Mouse (Mus musculus): Measurements from ENCODE around the gene Gm2696. TPM values are rescaled to one million over a fixed set of nuclear protein-coding genes. Genes with fewer than 3 reads are reported as not detected.

The Gm2696 gene
- total RNA-seq, 2 experiments from 2014 or later, result not detected

DNA sequence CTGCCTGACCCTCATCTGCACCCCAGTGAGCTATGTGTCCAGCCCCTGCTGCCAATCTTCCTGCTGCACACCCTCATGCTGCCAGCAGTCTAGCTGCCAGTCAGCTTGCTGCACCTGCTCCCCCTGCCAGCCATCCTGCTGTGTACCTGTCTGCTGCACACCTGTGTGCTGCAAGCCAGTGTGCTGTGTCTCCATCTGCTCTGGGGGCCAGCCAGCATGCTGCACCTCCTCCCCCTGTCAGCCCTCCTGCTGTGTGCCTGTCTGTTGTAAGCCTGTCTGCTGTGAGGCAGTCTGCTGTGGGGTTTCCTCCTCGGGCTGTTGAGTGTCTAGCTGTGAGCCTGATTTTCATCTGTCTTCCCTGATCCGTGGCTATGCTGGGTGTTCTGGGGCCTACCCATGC lies 32.5 kb downstream of the Gm2696 start:
- DNase-seq (ENCODE audit: low spot score in 2 of 2), result no peak

DNA sequence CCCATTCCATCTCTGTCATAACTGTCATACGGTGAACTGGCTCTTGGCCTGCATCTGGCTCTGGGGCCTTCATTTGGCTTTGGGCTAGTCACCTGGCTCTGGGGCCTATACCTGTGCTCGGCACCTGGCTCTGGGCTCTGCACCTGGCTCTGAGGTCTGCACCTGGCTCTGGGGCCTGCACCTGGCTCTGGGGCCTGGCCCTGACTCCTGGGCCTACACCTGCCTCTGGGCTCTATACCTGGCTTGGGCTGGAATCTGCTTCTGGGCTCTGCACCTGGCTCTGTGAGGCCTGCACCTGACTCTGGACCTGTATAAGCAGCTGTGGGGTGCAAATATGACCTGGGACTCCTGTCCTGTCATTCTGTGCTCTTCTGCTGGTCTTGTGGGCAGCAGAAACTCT lies 33.1 kb downstream of the Gm2696 start:
- no peak for DNase-seq (ENCODE audit: low spot score in 2 of 2)

DNA sequence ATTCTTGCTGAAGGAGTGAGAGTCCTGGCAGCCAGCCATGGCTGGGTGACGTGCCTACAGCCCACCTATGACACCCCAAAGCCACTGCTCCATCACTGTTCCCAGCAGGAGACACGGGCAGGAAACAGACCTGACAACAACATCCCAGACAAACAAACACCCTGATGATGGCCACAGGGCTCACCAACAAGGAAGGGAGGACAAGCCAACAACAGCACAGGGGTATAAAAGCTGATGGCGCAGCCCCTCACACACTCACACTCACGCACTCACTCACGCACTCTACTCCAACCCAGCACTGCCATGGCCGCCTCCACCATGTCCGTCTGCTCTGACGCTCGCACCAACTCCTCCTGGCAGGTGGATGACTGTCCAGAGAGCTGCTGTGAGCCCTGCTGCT lies 38.1 kb downstream of the Gm2696 start, which contains the start of gene Gm10318:
TSS of gene Gm10318 (plus strand) at position 301 of the 400 bp plus-strand sequence.
- DNase-seq (ENCODE audit: low spot score in 2 of 2), result no peak

DNA sequence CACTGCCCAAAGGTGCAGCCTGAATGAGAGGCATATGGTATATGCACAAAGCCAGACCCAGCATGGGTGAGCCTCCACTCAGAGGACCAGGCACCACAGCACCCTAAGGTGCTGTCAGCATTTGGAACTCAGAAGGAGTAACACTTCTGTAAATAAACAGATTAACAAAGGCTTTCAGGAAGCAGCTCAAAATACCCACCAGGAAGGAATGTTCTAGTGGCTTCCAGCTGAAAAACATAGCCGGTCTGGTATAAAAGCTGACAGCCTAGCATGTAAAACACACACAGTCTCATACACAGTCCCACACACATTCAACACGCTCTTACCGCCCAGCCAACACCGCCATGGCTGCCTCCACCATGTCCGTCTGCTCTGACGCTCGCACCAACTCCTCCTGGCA lies 47.2 kb downstream of the Gm2696 start, which contains the start of gene Gm3285:
TSS of gene Gm3285 (plus strand) at position 301 of the 400 bp plus-strand sequence.
- no peak for DNase-seq (ENCODE audit: low spot score in 2 of 2)

DNA sequence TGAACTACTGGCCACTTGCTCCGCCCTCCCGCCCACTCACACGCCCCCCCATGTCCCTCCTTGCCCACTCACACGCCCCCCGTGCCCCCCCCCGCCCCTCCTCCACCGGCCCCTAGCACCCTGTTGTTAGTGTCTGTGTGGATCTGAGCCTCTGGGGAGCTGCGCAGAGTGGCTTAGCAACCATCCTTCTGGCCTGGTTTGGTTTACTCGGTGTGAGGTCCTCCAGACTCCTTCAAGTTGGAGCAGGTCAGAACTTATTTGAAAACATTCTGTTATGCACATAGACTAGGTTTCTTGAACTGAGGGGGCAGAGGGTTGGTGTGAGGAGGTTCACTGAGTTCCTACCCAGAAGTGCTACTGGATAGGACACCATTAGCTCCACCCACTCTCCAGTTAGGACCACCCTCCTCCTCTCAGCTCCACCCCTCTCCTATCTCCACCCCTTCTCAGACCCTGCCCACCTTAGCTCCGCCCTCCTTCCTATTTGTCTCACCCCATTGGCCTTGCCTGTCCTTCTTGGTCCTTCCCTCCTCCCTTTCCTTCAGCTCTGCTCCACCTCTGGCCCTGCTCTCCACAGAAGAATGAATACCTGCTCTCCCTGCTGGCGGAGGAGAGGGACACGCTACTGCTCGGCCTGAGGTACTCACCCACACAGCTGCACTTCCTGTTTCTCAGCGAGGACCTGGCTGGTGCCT lies 49.7 kb downstream of the Gm2696 start:
- no peak for DNase-seq (ENCODE audit: low spot score in 2 of 2)

DNA sequence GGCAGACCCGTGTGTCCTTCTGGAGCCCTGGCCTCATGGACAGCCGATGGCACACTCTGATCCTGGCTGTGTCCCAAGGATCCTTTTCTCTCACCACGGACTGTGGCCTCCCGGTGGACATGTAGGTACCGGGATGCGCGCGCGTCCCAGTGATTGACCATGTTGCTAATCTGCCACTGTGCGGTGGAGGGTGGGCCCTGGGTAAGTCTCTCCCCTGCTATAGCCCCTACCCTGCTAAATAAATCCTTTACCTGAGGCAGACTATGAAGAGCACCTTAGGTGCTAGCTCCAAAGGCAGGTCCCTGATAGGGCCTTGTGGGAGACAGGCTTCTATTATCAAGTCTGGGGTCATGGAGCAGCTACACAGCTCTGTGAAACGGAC lies 50.3 kb downstream of the Gm2696 start:
- no peak for DNase-seq (ENCODE audit: low spot score in 2 of 2)

DNA sequence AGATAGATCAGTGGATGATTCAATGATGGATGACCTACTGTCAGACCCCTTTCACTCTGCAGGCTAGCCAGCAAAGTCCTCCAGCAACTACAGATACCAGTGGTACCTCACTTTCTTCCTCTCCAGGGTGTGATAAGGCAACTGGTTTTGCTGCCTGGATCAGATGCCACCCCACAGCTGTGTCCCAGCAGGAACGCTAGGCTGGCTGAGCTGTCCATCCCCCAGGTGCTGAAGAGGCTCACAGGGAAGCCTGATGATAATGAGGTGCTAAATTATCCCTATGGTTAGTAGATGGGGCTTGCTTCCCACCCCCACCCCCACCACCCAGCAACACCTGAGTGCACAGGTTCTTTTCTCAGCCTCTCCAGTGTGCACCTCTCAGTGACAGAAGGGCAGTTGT lies 53.1 kb downstream of the Gm2696 start:
- no peak for DNase-seq (ENCODE audit: low spot score in 2 of 2)

DNA sequence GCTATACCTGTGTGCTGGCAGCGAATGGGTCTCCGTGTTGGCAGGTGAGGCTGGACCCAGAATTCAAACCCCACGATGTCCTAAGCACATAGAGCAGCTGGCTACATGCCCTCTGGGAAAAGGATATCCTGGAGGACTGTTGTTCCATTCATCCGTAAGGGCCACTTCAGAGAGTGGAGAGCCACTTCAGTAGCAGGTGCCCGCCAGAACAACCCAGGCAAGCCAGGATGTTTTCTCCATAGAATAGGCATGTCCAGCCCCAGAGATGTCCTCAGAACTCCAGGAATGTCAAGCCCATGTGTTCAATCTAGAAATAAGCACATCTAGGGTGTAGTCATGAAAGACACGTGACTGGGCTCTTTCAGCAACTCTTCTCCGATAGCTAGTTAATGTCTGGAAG lies 55.2 kb downstream of the Gm2696 start:
- DNase-seq (ENCODE audit: low spot score in 2 of 2), result no peak

DNA sequence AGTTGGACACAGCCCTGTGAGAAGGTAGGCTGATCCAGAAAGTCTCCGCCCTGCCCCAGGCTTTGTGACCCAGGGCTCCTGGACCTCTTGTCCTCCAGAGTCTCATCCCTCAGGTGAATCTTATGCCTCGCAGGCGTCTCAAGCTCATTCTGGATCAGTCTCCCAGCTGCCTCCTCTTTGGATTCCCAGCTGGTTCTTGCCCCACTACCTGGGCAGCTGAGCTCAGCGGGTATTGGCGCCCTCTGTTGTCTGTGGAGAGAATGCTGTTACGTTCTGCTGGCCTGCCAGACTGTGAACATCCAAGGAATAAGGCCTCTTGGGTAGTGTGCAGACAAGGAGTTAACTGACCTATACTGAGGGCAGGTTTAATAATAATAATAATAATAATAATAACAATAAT lies 64.5 kb downstream of the Gm2696 start:
- DNase-seq (ENCODE audit: low spot score in 2 of 2), result no peak

DNA sequence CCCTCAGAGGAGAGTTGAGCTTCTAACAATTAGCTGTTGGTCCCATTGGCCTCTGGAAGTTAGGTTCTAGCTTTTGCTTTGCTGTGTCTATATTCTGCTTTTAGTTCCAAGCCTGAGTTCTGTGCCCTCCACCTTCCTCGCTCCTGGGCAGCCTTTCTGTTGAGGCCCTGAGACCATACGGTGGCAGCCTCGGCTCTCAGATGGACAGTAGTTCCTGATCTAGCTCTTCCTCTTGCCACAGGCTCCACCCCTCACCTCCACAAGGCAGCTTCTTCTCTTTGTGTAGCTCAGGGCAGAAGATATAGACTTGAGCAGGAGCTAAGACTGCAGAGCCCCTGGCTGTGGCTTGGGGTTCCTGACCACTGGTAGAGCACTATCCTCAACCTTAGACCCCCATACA lies 65.8 kb downstream of the Gm2696 start:
- no peak for DNase-seq (ENCODE audit: low spot score in 2 of 2)

DNA sequence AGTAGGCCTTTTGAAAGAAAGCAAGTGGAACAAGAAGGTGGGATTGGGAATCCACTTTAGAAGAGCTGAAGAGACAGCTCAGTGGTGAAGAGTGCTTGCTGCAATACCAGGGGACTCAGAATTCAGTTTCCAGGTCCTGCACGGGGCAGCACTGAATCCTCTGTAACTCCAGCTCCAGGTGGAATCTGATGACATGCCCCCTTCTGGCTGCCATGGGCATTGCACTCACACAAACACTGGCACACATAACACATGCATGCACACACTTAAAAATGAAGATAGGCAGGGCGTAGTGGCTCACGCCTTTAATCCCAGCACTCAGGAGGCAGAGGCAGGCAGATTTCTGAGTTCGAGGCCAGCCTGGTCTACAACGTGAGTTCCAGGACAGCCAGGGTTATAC lies 68.1 kb downstream of the Gm2696 start:
- DNase-seq (ENCODE audit: low spot score in 2 of 2), result no peak

Other genes starting within 250 kb of the Gm2696 start
- 100 to 1,000 TPM; 176 to 186 TPM for gene Pttg1ip, start 233.0 kb upstream of the Gm2696 start, total RNA-seq (2021)
- 100 to 1,000 TPM; 181 to 183 TPM for gene Sumo3, start 208.6 kb upstream of the Gm2696 start, total RNA-seq (2021)
- 10 to 100 TPM; 18.1 to 27.7 TPM for gene Gm49325, start 208.5 kb upstream of the Gm2696 start, total RNA-seq (2021)
- 10 to 100 TPM; 42.2 to 44.3 TPM for gene Ube2g2, start 192.4 kb upstream of the Gm2696 start, total RNA-seq (2021)
- gene Tspear, start 128.1 kb upstream of the Gm2696 start, total RNA-seq (2021), result 1 to 10 TPM in 1 of 2 experiments, under 1 TPM in 1; 0.45 to 1.0 TPM
- not detected for gene Gm19402, start 123.9 kb upstream of the Gm2696 start, total RNA-seq (2021)
- not detected for gene Gm9508, start 117.4 kb upstream of the Gm2696 start, total RNA-seq (2021)
- gene Gm10272, start 108.1 kb upstream of the Gm2696 start, total RNA-seq (2021), result not detected
- not detected for gene Gm10024, start 103.2 kb upstream of the Gm2696 start, total RNA-seq (2021)
- not detected for gene Gm10142, start 98.9 kb upstream of the Gm2696 start, total RNA-seq (2021)
- gene Krtap12-1, start 94.1 kb upstream of the Gm2696 start, total RNA-seq (2021), result not detected
- gene Gm10100, start 88.2 kb upstream of the Gm2696 start, total RNA-seq (2021), result not detected
- not detected for gene Gm18596, start 72.0 kb upstream of the Gm2696 start, total RNA-seq (2021)
- not detected for gene Gm9736, start 63.3 kb upstream of the Gm2696 start, total RNA-seq (2021)
- gene Gm3233, start 55.0 kb upstream of the Gm2696 start, total RNA-seq (2021), result not detected
- not detected for gene Gm3238, start 43.4 kb upstream of the Gm2696 start, total RNA-seq (2021)
- gene Gm7138, start 37.7 kb upstream of the Gm2696 start, total RNA-seq (2021), result not detected
- not detected for gene Gm3250, start 32.1 kb upstream of the Gm2696 start, total RNA-seq (2021)
- gene Gm7137, start 26.5 kb upstream of the Gm2696 start, total RNA-seq (2021), result not detected
- gene Gm9639, start 19.6 kb upstream of the Gm2696 start, total RNA-seq (2021), result not detected
- not detected for gene Gm19668, start 15.5 kb upstream of the Gm2696 start, total RNA-seq (2021)
- gene Gm9507, start 2.8 kb upstream of the Gm2696 start, total RNA-seq (2021), result not detected
- gene Krtap10-4, start 12.4 kb downstream of the Gm2696 start, total RNA-seq (2021), result not detected
- gene Krtap10-10, start 21.3 kb downstream of the Gm2696 start, total RNA-seq (2021), result not detected
- not detected for gene Gm36176, start 32.1 kb downstream of the Gm2696 start, total RNA-seq (2021)
- gene Gm10318, start 38.2 kb downstream of the Gm2696 start, total RNA-seq (2021), result not detected
- not detected for gene Gm3285, start 47.3 kb downstream of the Gm2696 start, total RNA-seq (2021)
- 10 to 100 TPM in 1 of 2 experiments, 1 to 10 TPM in 1; 9.8 to 14.6 TPM for gene Lrrc3, start 87.9 kb downstream of the Gm2696 start, total RNA-seq (2021)
- gene Trpm2, start 155.9 kb downstream of the Gm2696 start, total RNA-seq (2021), result 1 to 10 TPM; 4.1 to 4.3 TPM
- 10 to 100 TPM; 21.3 to 25.1 TPM for gene 1810043G02Rik, start 163.8 kb downstream of the Gm2696 start, total RNA-seq (2021)
- 10 to 100 TPM; 85.6 to 87.2 TPM for gene Pfkl, start 195.4 kb downstream of the Gm2696 start, total RNA-seq (2021)
- gene Dnmt3l, start 227.3 kb downstream of the Gm2696 start, total RNA-seq (2021), result 1 to 10 TPM; 2.9 to 3.2 TPM
- gene Aire, start 228.9 kb downstream of the Gm2696 start, total RNA-seq (2021), result not detected

Measured in adrenal gland, postnatal 4 days (tissue).